Mouse (Mus musculus): Measurements from ENCODE around the gene Abat.
"Not testable (repeated sequence)": the region's sequence is repeated elsewhere in the genome, so short reads cannot be mapped to it uniquely, and the experiment has no call there.

Abat gene

GRCm38 (mm10) chr16:8533477-8533876 lies 20.2 kb downstream of the Abat start:
- no peak for DNase-seq

- DNase-seq, result no peak
Measured at GRCm38 (mm10) chr16:8534466-8535200, 21.4 kb downstream of the Abat start.

- no peak for DNase-seq
Measured at GRCm38 (mm10) chr16:8535411-8535810, 22.2 kb downstream of the Abat start.

- no peak for DNase-seq
Measured at GRCm38 (mm10) chr16:8539150-8539865, 26.1 kb downstream of the Abat start.

- no peak for DNase-seq
Measured at GRCm38 (mm10) chr16:8540859-8541314, 27.7 kb downstream of the Abat start.

- DNase-seq, result no peak
Measured at GRCm38 (mm10) chr16:8547836-8548235, 34.6 kb downstream of the Abat start.

- peak; percentile 46 for DNase-seq
Measured at GRCm38 (mm10) chr16:8549506-8549905, 36.3 kb downstream of the Abat start.

- DNase-seq, result no peak
Measured at GRCm38 (mm10) chr16:8554351-8554750, 41.1 kb downstream of the Abat start.

- not testable (repeated sequence) for DNase-seq
Measured at GRCm38 (mm10) chr16:8554751-8555150, 41.5 kb downstream of the Abat start.

GRCm38 (mm10) chr16:8555371-8555770 lies 42.1 kb downstream of the Abat start:
- not testable (repeated sequence) for DNase-seq

- no peak for DNase-seq
Measured at GRCm38 (mm10) chr16:8560079-8560478, 46.9 kb downstream of the Abat start.

GRCm38 (mm10) chr16:8561101-8561500 lies 47.9 kb downstream of the Abat start:
- DNase-seq, result not testable (repeated sequence)

- not testable (repeated sequence) for DNase-seq
Measured at GRCm38 (mm10) chr16:8561856-8562255, 48.6 kb downstream of the Abat start.

GRCm38 (mm10) chr16:8562827-8563226 lies 49.6 kb downstream of the Abat start:
- not testable (repeated sequence) for DNase-seq

- DNase-seq, result no peak
Measured at GRCm38 (mm10) chr16:8564836-8565235, 51.6 kb downstream of the Abat start.

GRCm38 (mm10) chr16:8565539-8565938 lies 52.3 kb downstream of the Abat start:
- no peak for DNase-seq

GRCm38 (mm10) chr16:8566115-8566711 lies 53.0 kb downstream of the Abat start:
- no peak for DNase-seq

GRCm38 (mm10) chr16:8568881-8569280 lies 55.7 kb downstream of the Abat start:
- DNase-seq, result no peak

- DNase-seq, result no peak
Measured at GRCm38 (mm10) chr16:8570336-8570735, 57.1 kb downstream of the Abat start.

- DNase-seq, result no peak
Measured at GRCm38 (mm10) chr16:8570901-8571615, 57.8 kb downstream of the Abat start.

- DNase-seq, result no peak
Measured at GRCm38 (mm10) chr16:8573041-8573440, 59.8 kb downstream of the Abat start.

GRCm38 (mm10) chr16:8573751-8574150 lies 60.5 kb downstream of the Abat start:
- DNase-seq, result no peak

- DNase-seq, result no peak
Measured at GRCm38 (mm10) chr16:8574316-8574715, 61.1 kb downstream of the Abat start.

Data from liver (tissue).